21 mouse cellular contexts compared by ENCODE assay signal in the genomic region with DNA sequence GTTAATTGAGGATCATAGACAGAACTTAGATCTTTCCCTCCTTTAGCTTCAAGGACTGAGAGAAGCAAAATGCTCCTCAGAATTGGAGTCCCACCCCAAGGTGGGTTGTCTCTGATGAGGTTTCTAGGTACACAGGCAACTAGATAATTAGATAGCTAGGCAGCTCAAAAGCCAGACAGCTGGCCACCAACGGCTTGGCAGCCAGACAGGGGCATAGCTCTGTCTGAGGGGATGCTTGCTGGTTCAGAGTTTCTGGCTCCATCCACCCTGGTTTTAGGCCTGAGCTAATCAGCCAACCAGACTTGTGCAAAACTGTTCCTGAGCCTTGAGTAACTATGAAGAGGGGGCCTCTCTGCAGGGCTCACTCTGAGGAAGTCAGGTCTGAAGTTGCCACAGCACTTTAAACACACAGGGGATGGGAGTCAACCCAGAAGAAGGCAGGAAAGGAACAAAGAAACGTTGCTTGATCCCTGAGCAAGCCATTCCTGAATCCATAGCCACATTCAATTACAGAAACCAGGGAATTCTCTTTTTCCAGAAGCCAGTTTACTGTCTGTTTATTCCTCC. TPM values are rescaled to one million over a fixed set of nuclear protein-coding genes. Genes with fewer than 3 reads are reported as not detected.
A peak's percentile ranks its signal among the peaks of the same experiment; 100 is the strongest.
DNase-seq lines count a peak whose midpoint lies in the region; ATAC-seq lines count a peak whose summit lies in the region.
"Had no signal": no experiment of that assay in that cellular context is flagged by ENCODE, and none has a peak within 500 bp of the region (broad histone marks: within the 10 kb centered on the region; RNA-seq: fewer than 3 reads in every experiment).

No protein-coding gene starts in this region.

- no peaks in the 10 kb centered on the region for H3K36me3 ChIP-seq in heart, embryonic 10.5 days
- no peaks in the 10 kb centered on the region for H3K36me3 ChIP-seq in midbrain, embryonic 11.5 days (ENCODE audit: control insufficient read depth, insufficient read depth, low read length)
- no peaks in the 10 kb centered on the region for H3K36me3 ChIP-seq in midbrain, embryonic 16.5 days (ENCODE audit: control insufficient read depth, insufficient read depth, low read length)
- H3K36me3 ChIP-seq: embryonic facial prominence, embryonic 12.5 days; forebrain, embryonic 15.5 days; G1E; heart, embryonic 12.5 days; hindbrain, embryonic 15.5 days had no signal

- H3K4me1 ChIP-seq in heart, embryonic 10.5 days, result no peaks in the 10 kb centered on the region; the same call in 1 of the 2 replicates
- no peaks in the 10 kb centered on the region for H3K4me1 ChIP-seq in midbrain, embryonic 11.5 days (ENCODE audit: control insufficient read depth, insufficient read depth, low read length)
- no peaks in the 10 kb centered on the region for H3K4me1 ChIP-seq in midbrain, embryonic 16.5 days (ENCODE audit: control insufficient read depth, insufficient read depth, low read length)
- H3K4me1 ChIP-seq: embryonic facial prominence, embryonic 12.5 days; forebrain, embryonic 15.5 days; heart, embryonic 12.5 days; hindbrain, embryonic 15.5 days had no signal

- H3K27ac ChIP-seq in heart, embryonic 10.5 days, result no peak overlapping the region
- H3K27ac ChIP-seq in midbrain, embryonic 11.5 days (ENCODE audit: low read depth, low read length), result no peak overlapping the region
- no peak overlapping the region for H3K27ac ChIP-seq in midbrain, embryonic 16.5 days (ENCODE audit: low read length)
- H3K27ac ChIP-seq: embryonic facial prominence, embryonic 12.5 days; forebrain, embryonic 15.5 days; heart, adult 2 months; hindbrain, embryonic 15.5 days had no signal

- no peak overlapping the region for H3K4me2 ChIP-seq in midbrain, embryonic 11.5 days
- no peak overlapping the region for H3K4me2 ChIP-seq in midbrain, embryonic 16.5 days (ENCODE audit: low read length)
- H3K4me2 ChIP-seq: embryonic facial prominence, embryonic 12.5 days; forebrain, embryonic 15.5 days; heart, embryonic 12.5 days; hindbrain, embryonic 15.5 days had no signal

- 47% methylated on average over 2 of the region's 2 CpGs for WGBS in heart, embryonic 10.5 days
- 73% methylated on average over 2 of the region's 2 CpGs for WGBS in midbrain, embryonic 11.5 days
- 68% methylated on average over 2 of the region's 2 CpGs for WGBS in midbrain, embryonic 16.5 days

- peak; percentile 57 to 73 for DNase-seq in cerebellum, postnatal 10 days
- DNase-seq in cerebellum, postnatal 36 days, result no peak
- DNase-seq in heart, embryonic 10.5 days (ENCODE audit: low spot score), result peak; percentile 57
- DNase-seq in heart, adult 18-20 months, result no peak
- peak; percentile 26 for DNase-seq in midbrain, embryonic 11.5 days (ENCODE audit: low spot score, missing footprints)
- no peak for DNase-seq in frontal cortex, postnatal 25 days (ENCODE audit: low spot score in 2 of 2)
- DNase-seq: adrenal gland, postnatal 10 days; B cell, adult 2 months; cerebellum, adult 11-12 months; cerebellum, adult 9-11 months; gastrocnemius, postnatal 25 days; heart, adult 2 months; heart, postnatal 36 days had no signal

- no peaks in the 10 kb centered on the region for H3K27me3 ChIP-seq in heart, embryonic 10.5 days (ENCODE audit: insufficient read depth, poor library complexity, severe bottlenecking)
- H3K27me3 ChIP-seq in midbrain, embryonic 11.5 days (ENCODE audit: control insufficient read depth, insufficient read depth, low read length), result no peaks in the 10 kb centered on the region
- no peaks in the 10 kb centered on the region for H3K27me3 ChIP-seq in midbrain, embryonic 16.5 days (ENCODE audit: control insufficient read depth, insufficient read depth, low read depth, low read length)
- H3K27me3 ChIP-seq: embryonic facial prominence, embryonic 12.5 days; forebrain, embryonic 15.5 days; hindbrain, embryonic 15.5 days had no signal

- no peak overlapping the region for H3K4me3 ChIP-seq in heart, embryonic 10.5 days
- no peak overlapping the region for H3K4me3 ChIP-seq in midbrain, embryonic 11.5 days (ENCODE audit: low read depth, low read length)
- no peak overlapping the region for H3K4me3 ChIP-seq in midbrain, embryonic 16.5 days (ENCODE audit: low read depth, low read length)
- H3K4me3 ChIP-seq: embryonic facial prominence, embryonic 12.5 days; forebrain, embryonic 15.5 days; heart, adult 2 months; heart, embryonic 12.5 days; hindbrain, embryonic 15.5 days had no signal

- no peaks in the 10 kb centered on the region for H3K9me3 ChIP-seq in heart, embryonic 10.5 days
- H3K9me3 ChIP-seq in midbrain, embryonic 11.5 days (ENCODE audit: control insufficient read depth, low read length), result no peaks in the 10 kb centered on the region
- H3K9me3 ChIP-seq in midbrain, embryonic 16.5 days (replicated peaks; ENCODE audit: control insufficient read depth, low read length, poor library complexity, severe bottlenecking), result no peaks in the 10 kb centered on the region
- H3K9me3 ChIP-seq: embryonic facial prominence, embryonic 12.5 days; forebrain, embryonic 15.5 days; G1E; heart, embryonic 12.5 days; hindbrain, embryonic 15.5 days had no signal

- no peak for ATAC-seq in midbrain, embryonic 11.5 days (ENCODE audit: low FRiP score)
- ATAC-seq in midbrain, embryonic 16.5 days, result no peak
- ATAC-seq in megakaryocyte progenitor cell, adult 5-6 weeks (replicated peaks; ENCODE audit: poor library complexity), result peak; percentile 55
- ATAC-seq: CD4-positive, CD25-positive, alpha-beta regulatory T cell, adult 4 months; forebrain, embryonic 15.5 days had no signal

- no peak overlapping the region for H3K9ac ChIP-seq in midbrain, embryonic 11.5 days (ENCODE audit: low read length)
- no peak overlapping the region for H3K9ac ChIP-seq in midbrain, embryonic 16.5 days (ENCODE audit: low read depth, low read length)
- H3K9ac ChIP-seq: embryonic facial prominence, embryonic 12.5 days; forebrain, embryonic 15.5 days; heart, embryonic 12.5 days; hindbrain, embryonic 15.5 days had no signal

RNA-seq across cellular contexts. Expression of gene Smox, which starts 44.8 kb away (rescaled TPM):
- polyA plus RNA-seq in heart, embryonic 10.5 days (2016; fragmentation: Nextera tagmentation; extraction: Ambion mirVana), result 26.1 and 28.0 TPM in 2 replicates
- 10 to 100 TPM; 19.4 to 23.3 TPM for total RNA-seq in heart, adult 18-20 months (2021)
- 26.2 and 26.9 TPM in 2 replicates for polyA plus RNA-seq in midbrain, embryonic 11.5 days (2014; fragmentation: Nextera tagmentation; extraction: Ambion mirVana)
- 46.1 and 52.7 TPM in 2 replicates for polyA plus RNA-seq in midbrain, embryonic 16.5 days (2015; fragmentation: Nextera tagmentation; extraction: Ambion mirVana)
- 4.6 and 5.7 TPM in 2 replicates for total RNA-seq in megakaryocyte progenitor cell, adult 5-6 weeks (2015)
- 7.8 and 8.7 TPM in 2 replicates for total RNA-seq in megakaryocyte progenitor cell, adult 5-6 weeks (2017)

Comparison
In these comparisons a context has a peak if more than half of its experiments do, and no peak if none do; other contexts are left out.
1. DNase-seq: peak in cerebellum, postnatal 10 days (2 of 2), heart, embryonic 10.5 days (single experiment) and midbrain, embryonic 11.5 days (single experiment); none in cerebellum, postnatal 36 days (0 of 2), heart, adult 18-20 months (0 of 2) and frontal cortex, postnatal 25 days (0 of 2).